8 mouse cellular contexts compared by ENCODE assay signal in the genomic region with DNA sequence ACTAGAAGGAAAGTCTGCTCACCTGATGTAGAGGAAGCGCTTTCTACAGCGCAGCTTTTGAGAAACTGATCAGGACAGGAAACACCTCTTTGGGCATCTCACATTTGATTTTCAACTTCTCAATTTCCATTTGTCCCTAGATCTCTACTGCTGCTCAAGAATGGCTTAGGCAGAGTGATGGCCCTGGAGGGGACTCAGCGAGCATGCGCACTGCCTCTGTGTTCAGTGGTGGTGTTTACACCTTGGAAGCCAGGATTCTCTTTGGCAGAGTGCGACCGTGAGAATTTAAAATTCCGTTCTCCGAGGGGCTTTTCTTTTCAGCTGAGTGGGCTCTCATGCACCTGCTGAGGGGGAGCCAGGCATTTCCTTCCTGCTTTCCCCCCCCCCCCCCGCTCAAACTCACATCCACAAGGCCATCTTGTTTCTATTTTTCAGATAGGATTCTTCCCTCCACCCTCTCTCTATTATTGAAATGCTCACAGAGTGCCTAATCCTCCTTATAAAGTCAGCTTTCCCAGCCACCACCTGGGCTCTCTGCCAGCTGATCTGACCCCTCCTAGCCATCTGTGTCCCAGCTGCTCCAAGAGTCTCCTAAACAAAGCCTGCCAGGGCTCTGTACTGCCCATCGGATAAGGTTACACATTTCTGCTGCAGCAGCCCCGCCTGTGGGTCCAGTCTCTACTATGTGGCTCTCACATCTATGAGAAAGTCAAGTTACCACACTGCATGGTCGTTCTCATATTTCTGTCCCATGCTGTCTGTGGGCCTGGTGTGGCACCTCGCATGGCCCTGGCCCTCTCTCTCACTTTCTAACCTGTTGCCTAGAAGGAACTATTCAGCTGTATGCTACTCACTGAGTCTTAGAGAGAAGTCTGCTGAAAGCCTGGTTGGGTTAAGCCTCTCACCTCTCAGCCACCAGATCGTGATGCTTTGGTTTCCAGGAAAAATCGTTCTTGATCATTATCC.
DNase-seq lines count a peak whose midpoint lies in the region; ATAC-seq and TF ChIP-seq lines count a peak whose summit lies in the region.

No protein-coding gene starts in this region.

- H3K4me2 ChIP-seq in hindbrain, embryonic 12.5 days (replicated peaks) = 0 out of 2 replicates have a peak overlapping the region, but pooled peaks have one; percentile 20
- peak overlapping the region; percentile 26; the same call in 1 of the 2 replicates for H3K4me2 ChIP-seq in lung, embryonic 16.5 days (ENCODE audit: low read depth, low read length)

- H3K27ac ChIP-seq in cerebellum, adult 2 months (ENCODE audit: insufficient read depth, low read length) = no peak overlapping the region
- H3K27ac ChIP-seq in hindbrain, embryonic 12.5 days = peak overlapping the region; percentile 69
- H3K27ac ChIP-seq in lung, embryonic 16.5 days (ENCODE audit: low read length) = peak overlapping the region; percentile 62

- no peaks in the 10 kb centered on the region for H3K79me2 ChIP-seq in C2C12 (ENCODE audit: control insufficient read depth, insufficient read depth)

- TF ChIP-seq CTCF in C2C12 (IDR thresholded peaks at IDR 0.05; ENCODE audit: control insufficient read depth, insufficient read depth, insufficient read length) = no peak
- TF ChIP-seq CTCF in cerebellum, adult 2 months (IDR thresholded peaks at IDR 0.05; ENCODE audit: borderline replicate concordance, insufficient read depth, low read depth, low read length) = no peak

- no peak overlapping the region for H3ac ChIP-seq in C2C12 (ENCODE audit: control insufficient read depth, insufficient read length, low read depth)

- ATAC-seq in hindbrain, embryonic 12.5 days (ENCODE audit: low FRiP score) = peak; percentile 88
- ATAC-seq in lung, embryonic 16.5 days (ENCODE audit: low read depth) = peak; percentile 90
- no peak for ATAC-seq in activated CD4-positive, CD25-positive, alpha-beta regulatory T cell, adult 4 months

- H3K9ac ChIP-seq in hindbrain, embryonic 12.5 days = no peak overlapping the region
- H3K9ac ChIP-seq in lung, embryonic 16.5 days (ENCODE audit: low read length) = no peak overlapping the region

- DNase-seq in cerebellum, adult 2 months = peak; percentile 29 to 53
- DNase-seq in gastrocnemius, adult 18-20 months (ENCODE audit: low spot score) = peak; percentile 77
- DNase-seq in retina, postnatal 7 days (ENCODE audit: low read depth, low spot score) = peak; percentile 68
- DNase-seq in T-cell, adult 2 months (ENCODE audit: low spot score) = no peak

- peaks cover 3% of the 10 kb centered on the region for H3K4me1 ChIP-seq in cerebellum, adult 2 months (ENCODE audit: control insufficient read depth, insufficient read depth, low read length)
- peaks cover 28% of the 10 kb centered on the region for H3K4me1 ChIP-seq in hindbrain, embryonic 12.5 days
- H3K4me1 ChIP-seq in lung, embryonic 16.5 days (replicated peaks; ENCODE audit: control insufficient read depth, insufficient read depth, low read length) = peaks cover 13% of the 10 kb centered on the region

- no peaks in the 10 kb centered on the region for H3K9me3 ChIP-seq in hindbrain, embryonic 12.5 days (replicated peaks)
- H3K9me3 ChIP-seq in lung, embryonic 16.5 days (ENCODE audit: control insufficient read depth, low read length) = no peaks in the 10 kb centered on the region

- H3K36me3 ChIP-seq in C2C12 (ENCODE audit: control insufficient read depth, insufficient read depth) = no peaks in the 10 kb centered on the region
- no peaks in the 10 kb centered on the region for H3K36me3 ChIP-seq in hindbrain, embryonic 12.5 days
- no peaks in the 10 kb centered on the region for H3K36me3 ChIP-seq in lung, embryonic 16.5 days (ENCODE audit: control insufficient read depth, insufficient read depth, low read length)

- H3K27me3 ChIP-seq in C2C12 (ENCODE audit: control insufficient read depth, insufficient read depth, insufficient read length) = no peaks in the 10 kb centered on the region
- H3K27me3 ChIP-seq in cerebellum, adult 2 months (ENCODE audit: control insufficient read depth, insufficient read depth, low read length) = no peaks in the 10 kb centered on the region
- no peaks in the 10 kb centered on the region for H3K27me3 ChIP-seq in hindbrain, embryonic 12.5 days
- H3K27me3 ChIP-seq in lung, embryonic 16.5 days (ENCODE audit: control insufficient read depth, insufficient read depth, low read depth, low read length) = no peaks in the 10 kb centered on the region

- 29% methylated on average over 15 of the region's 15 CpGs for WGBS in cerebellum, adult 2 months
- WGBS in hindbrain, embryonic 12.5 days = 40% methylated on average over 15 of the region's 15 CpGs
- 36% methylated on average over 14 of the region's 15 CpGs for WGBS in lung, embryonic 16.5 days

- TF ChIP-seq POLR2A in cerebellum, adult 2 months (IDR thresholded peaks at IDR 0.05; ENCODE audit: borderline replicate concordance, insufficient read depth, low read length) = no peak

- H3K79me3 ChIP-seq in C2C12 (ENCODE audit: low read depth) = no peaks in the 10 kb centered on the region

- no peak overlapping the region for H3K4me3 ChIP-seq in C2C12 (ENCODE audit: insufficient read depth, poor library complexity, severe bottlenecking)
- no peak overlapping the region for H3K4me3 ChIP-seq in cerebellum, adult 2 months (replicated peaks; ENCODE audit: insufficient read depth, low read depth, low read length)
- no peak overlapping the region for H3K4me3 ChIP-seq in hindbrain, embryonic 12.5 days
- no peak overlapping the region for H3K4me3 ChIP-seq in lung, embryonic 16.5 days (ENCODE audit: low read length)

TF ChIP-seq in C2C12, 6 proteins besides CTCF, POLR2A, EP300 and RAD21:
- TF ChIP-seq CEBPB (IDR thresholded peaks at IDR 0.05; ENCODE audit: low read depth) (no peak), MAX (IDR thresholded peaks at IDR 0.05) (no peak), USF1 (IDR thresholded peaks at IDR 0.05; ENCODE audit: low read depth) (no peak), MYOD1 (IDR thresholded peaks at IDR 0.05; ENCODE audit: control insufficient read depth, insufficient read length, low read depth) (peak; percentile 65)
